Mouse (Mus musculus): ENCODE measurements around the gene Cd300lg. TPM values are rescaled to one million over a fixed set of nuclear protein-coding genes. Genes with fewer than 3 reads are reported as not detected.

Gene Cd300lg
- total RNA-seq, 1 experiment from 2014 or later: not detected

Other genes starting within 250 kb of the Cd300lg start
- not detected in 2 replicates for gene Meox1, start 147.1 kb upstream of the Cd300lg start, total RNA-seq (2017)
- not detected in 2 replicates for gene Sost, start 74.5 kb upstream of the Cd300lg start, total RNA-seq (2017)
- not detected in 2 replicates for gene Cfap97d1, start 57.2 kb upstream of the Cd300lg start, total RNA-seq (2017)
- gene Dusp3, start 54.5 kb upstream of the Cd300lg start, total RNA-seq (2017): 3.1 and 3.3 TPM in 2 replicates
- gene Mpp3, start 13.0 kb upstream of the Cd300lg start, total RNA-seq (2017): 0.19 and 0.40 TPM in 2 replicates
- 0.13 and 4.1 TPM in 2 replicates for gene Mpp2, start 47.0 kb downstream of the Cd300lg start, total RNA-seq (2017)
- gene Ppy, start 59.8 kb downstream of the Cd300lg start, total RNA-seq (2017): not detected in 2 replicates
- gene Pyy, start 66.3 kb downstream of the Cd300lg start, total RNA-seq (2017): not detected in 2 replicates
- 0.31 and 0.65 TPM in 2 replicates for gene Nags, start 104.0 kb downstream of the Cd300lg start, total RNA-seq (2017)
- gene Tmem101, start 114.9 kb downstream of the Cd300lg start, total RNA-seq (2017): 13.6 and 14.8 TPM in 2 replicates
- gene Lsm12, start 143.8 kb downstream of the Cd300lg start, total RNA-seq (2017): 50.5 and 74.3 TPM in 2 replicates
- 27.8 and 42.7 TPM in 2 replicates for gene G6pc3, start 148.1 kb downstream of the Cd300lg start, total RNA-seq (2017)
- 13.2 and 25.3 TPM in 2 replicates for gene Hdac5, start 188.7 kb downstream of the Cd300lg start, total RNA-seq (2017)
- 3.6 and 4.9 TPM in 2 replicates for gene BC030867, start 207.4 kb downstream of the Cd300lg start, total RNA-seq (2017)
- gene Asb16, start 227.2 kb downstream of the Cd300lg start, total RNA-seq (2017): 1.3 TPM in 1 of 2 replicates, not detected in the other
- 23.1 and 32.1 TPM in 2 replicates for gene Tmub2, start 243.4 kb downstream of the Cd300lg start, total RNA-seq (2017)